Mouse (Mus musculus) hindbrain, embryonic 11.5 days (tissue): ENCODE measurements around the gene Sumf2. TPM values are rescaled to one million over a fixed set of nuclear protein-coding genes. Genes with fewer than 3 reads are reported as not detected.

Experiments used
- ATAC-seq: fragments of 200-750 bp; cut with Nextera tagmentation; 2 replicates; pipeline ENCODE4 v1.8.0; 2017; ENCODE audit warnings: mild to moderate bottlenecking, moderate TSS enrichment, moderate library complexity; ENCODE audit not compliant: low FRiP score
- DNase-seq: peaks from one replicate; pipeline ENCODE4 v3.0.0-alpha.2; 2015; ENCODE audit warnings: low spot score
- H3K27ac ChIP-seq: fragments of 300-500 bp; sonication (generic); 2 replicates; pipeline ENCODE4 v1.5.1; 2014; ENCODE audit warnings: mild to moderate bottlenecking, low read depth, low read length
- H3K27me3 ChIP-seq: fragments of 300-500 bp; sonication (generic); 2 replicates; pipeline ENCODE4 v1.6.1; 2014; ENCODE audit warnings: mild to moderate bottlenecking, low read length, moderate library complexity, mixed read lengths; ENCODE audit not compliant: control insufficient read depth, insufficient read depth
- H3K36me3 ChIP-seq: fragments of 300-500 bp; sonication (generic); 2 replicates; pipeline ENCODE4 v1.6.1; 2014; ENCODE audit warnings: mild to moderate bottlenecking, low read length, moderate library complexity, mixed read lengths; ENCODE audit not compliant: control insufficient read depth, insufficient read depth
- H3K4me1 ChIP-seq: fragments of 300-500 bp; sonication (generic); replicated peaks from 2 replicates; pipeline ENCODE4 v1.6.1; 2014; ENCODE audit warnings: low read length, mixed read lengths; ENCODE audit not compliant: control insufficient read depth, insufficient read depth
- H3K4me2 ChIP-seq: fragments of 300-500 bp; sonication (generic); replicated peaks from 2 replicates; pipeline ENCODE4 v1.6.1; 2014; ENCODE audit warnings: mild to moderate bottlenecking, low read depth, low read length
- H3K4me3 ChIP-seq: fragments of 300-500 bp; sonication (generic); 2 replicates; pipeline ENCODE4 v1.5.1; 2014; ENCODE audit warnings: low read depth, low read length
- H3K9ac ChIP-seq: fragments of 300-500 bp; sonication (generic); 2 replicates; pipeline ENCODE4 v1.6.1; 2014; ENCODE audit warnings: low read depth, low read length
- H3K9me3 ChIP-seq: fragments of 300-500 bp; sonication (generic); 2 replicates; pipeline ENCODE4 v1.6.1; 2016; ENCODE audit warnings: low read length; ENCODE audit not compliant: control insufficient read depth
- WGBS: fragments of 180-500 bp; shearing (Covaris S2); extraction: QIAGEN DNeasy Blood & Tissue Kit; methylation state at CpG from one replicate; pipeline ENCODE4 v1.1.7; 2014; 5-methylcytosine and 5-hydroxymethylcytosine counted together
- polyA plus RNA-seq: library from polyadenylated mRNA; unstranded; fragments of >200 nt; fragmentation: Nextera tagmentation; extraction: Ambion mirVana; gene quantifications from 2 replicates; pipeline ENCODE4 v1.2.1, GENCODE M21; 2014

The Sumf2 gene
- polyA plus RNA-seq, 1 experiment from 2014 or later, result 48.7 TPM

- H3K27me3 ChIP-seq, result no peaks in the 10 kb centered on the region
- no peak overlapping the region for H3K9ac ChIP-seq
- no peak for ATAC-seq
- H3K4me1 ChIP-seq, result no peaks in the 10 kb centered on the region
- 88% methylated on average over 19 of the region's 19 CpGs for WGBS
- H3K4me2 ChIP-seq, result no peak overlapping the region
- no peaks in the 10 kb centered on the region for H3K9me3 ChIP-seq
- H3K4me3 ChIP-seq, result no peak overlapping the region
- H3K27ac ChIP-seq, result no peak overlapping the region
- DNase-seq, result no peak
- H3K36me3 ChIP-seq, result no peaks in the 10 kb centered on the region
Observed at GRCm38 (mm10) chr5:129869238-129869995, 22.6 kb downstream of the Sumf2 start.

GRCm38 (mm10) chr5:129871238-129871637 is 24.5 kb downstream of the Sumf2 start:
- no peaks in the 10 kb centered on the region for H3K36me3 ChIP-seq
- ATAC-seq (no peak), DNase-seq (no peak)
- no peak overlapping the region for H3K27ac ChIP-seq
- no peak overlapping the region for H3K9ac ChIP-seq
- H3K4me2 ChIP-seq, result no peak overlapping the region
- 88% methylated on average over 2 of the region's 2 CpGs for WGBS
- no peak overlapping the region for H3K4me3 ChIP-seq
- no peaks in the 10 kb centered on the region for H3K4me1 ChIP-seq
- no peaks in the 10 kb centered on the region for H3K9me3 ChIP-seq
- H3K27me3 ChIP-seq, result no peaks in the 10 kb centered on the region

GRCm38 (mm10) chr5:129873942-129874341 is 27.2 kb downstream of the Sumf2 start:
- Histone ChIP-seq H3K4me3 (no peak overlapping the region), H3K9ac (no peak overlapping the region), H3K4me1 (no peaks in the 10 kb centered on the region), H3K9me3 (no peaks in the 10 kb centered on the region), H3K27ac (no peak overlapping the region), H3K4me2 (no peak overlapping the region), H3K36me3 (no peaks in the 10 kb centered on the region), H3K27me3 (no peaks in the 10 kb centered on the region)
- ATAC-seq, result no peak
- no peak for DNase-seq
- WGBS, result 87% methylated on average over 12 of the region's 12 CpGs

- H3K4me2 ChIP-seq, result no peak overlapping the region
- no peaks in the 10 kb centered on the region for H3K4me1 ChIP-seq
- H3K27ac ChIP-seq, result no peak overlapping the region
- 0 out of 2 replicates have a peak, but pooled peaks cover under 1% of the 10 kb centered on the region for H3K36me3 ChIP-seq
- ATAC-seq (no peak), DNase-seq (no peak)
- no peak overlapping the region for H3K4me3 ChIP-seq
- H3K27me3 ChIP-seq, result no peaks in the 10 kb centered on the region
- no peaks in the 10 kb centered on the region for H3K9me3 ChIP-seq
- WGBS, result 81% methylated on average over 11 of the region's 11 CpGs
- H3K9ac ChIP-seq, result no peak overlapping the region
Observed at GRCm38 (mm10) chr5:129875098-129875497, 28.3 kb downstream of the Sumf2 start.

- DNase-seq (no peak), ATAC-seq (no peak)
- Histone ChIP-seq H3K27ac (no peak overlapping the region), H3K27me3 (no peaks in the 10 kb centered on the region), H3K36me3 (peaks cover 12% of the 10 kb centered on the region), H3K4me2 (no peak overlapping the region), H3K9ac (no peak overlapping the region), H3K4me1 (no peaks in the 10 kb centered on the region), H3K4me3 (no peak overlapping the region), H3K9me3 (no peaks in the 10 kb centered on the region)
- WGBS, result 75% methylated on average over 9 of the region's 9 CpGs
Observed at GRCm38 (mm10) chr5:129877731-129878455, 31.1 kb downstream of the Sumf2 start.

- DNase-seq (peak; percentile 36), ATAC-seq (no peak)
- Histone ChIP-seq H3K4me3 (no peak overlapping the region), H3K9ac (no peak overlapping the region), H3K4me1 (no peaks in the 10 kb centered on the region), H3K4me2 (no peak overlapping the region), H3K9me3 (no peaks in the 10 kb centered on the region), H3K36me3 (peaks cover 16% of the 10 kb centered on the region), H3K27me3 (no peaks in the 10 kb centered on the region), H3K27ac (no peak overlapping the region)
- 64% methylated on average over 2 of the region's 2 CpGs for WGBS
Observed at GRCm38 (mm10) chr5:129878946-129879345, 32.2 kb downstream of the Sumf2 start.

GRCm38 (mm10) chr5:129879888-129880287 is 33.1 kb downstream of the Sumf2 start:
- H3K27me3 ChIP-seq, result no peaks in the 10 kb centered on the region
- no peaks in the 10 kb centered on the region for H3K4me1 ChIP-seq
- H3K9me3 ChIP-seq, result no peaks in the 10 kb centered on the region
- H3K4me2 ChIP-seq, result no peak overlapping the region
- DNase-seq (no peak), ATAC-seq (no peak)
- WGBS, result 70% methylated on average over 3 of the region's 3 CpGs
- H3K27ac ChIP-seq, result no peak overlapping the region
- H3K9ac ChIP-seq, result no peak overlapping the region
- H3K36me3 ChIP-seq, result peaks cover 16% of the 10 kb centered on the region
- H3K4me3 ChIP-seq, result no peak overlapping the region

- no peaks in the 10 kb centered on the region; the same call in 1 of the 2 replicates for H3K4me1 ChIP-seq
- H3K36me3 ChIP-seq, result peaks cover 7% of the 10 kb centered on the region
- peak overlapping the region; percentile 90 for H3K27ac ChIP-seq
- DNase-seq (peak; percentile 34), ATAC-seq (no peak)
- 34% methylated on average over 10 of the region's 10 CpGs for whole genome bisulfite sequencing
- H3K9me3 ChIP-seq, result no peaks in the 10 kb centered on the region
- H3K4me2 ChIP-seq, result peak overlapping the region; percentile 66
- H3K27me3 ChIP-seq, result no peaks in the 10 kb centered on the region
- H3K4me3 ChIP-seq, result peak overlapping the region; percentile 82
- peak overlapping the region; percentile 91 for H3K9ac ChIP-seq
Observed at GRCm38 (mm10) chr5:129886271-129886670, 39.5 kb downstream of the Sumf2 start.
